Mouse (Mus musculus): Measurements from ENCODE around the gene Lck.

DNA sequence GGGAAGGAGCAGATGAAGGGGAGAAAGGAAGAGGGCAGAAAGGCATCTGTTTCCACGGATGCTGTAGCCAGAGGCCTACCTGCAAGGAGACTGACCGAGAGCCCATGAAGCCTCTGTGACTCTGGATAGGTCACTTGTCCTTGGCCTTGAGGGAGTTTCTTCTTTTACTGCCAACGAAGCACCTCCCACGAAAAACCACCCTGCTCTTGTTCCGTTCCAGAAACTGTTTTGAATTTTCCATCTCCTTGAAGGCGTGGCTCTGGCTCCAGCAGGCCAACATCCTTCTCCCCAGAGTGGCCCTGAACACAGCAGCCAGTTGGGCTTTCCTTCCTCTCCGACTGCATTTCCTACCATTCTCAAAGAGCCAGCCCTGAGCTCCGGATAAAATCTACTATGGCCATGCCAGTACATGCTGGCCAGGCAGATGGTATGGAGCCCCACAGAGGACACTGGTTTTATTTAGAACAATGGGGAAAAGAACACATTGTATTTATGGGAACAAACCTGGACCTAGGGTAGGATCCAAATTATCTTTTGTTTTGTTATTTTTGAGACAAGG, 47.9 kb upstream of the Lck start:
- TF ChIP-seq CTCF (IDR thresholded peaks at IDR 0.05; ENCODE audit: control insufficient read depth, insufficient read depth, insufficient replicate concordance, low read depth, low read length) (no peak), POLR2A (IDR thresholded peaks at IDR 0.05; ENCODE audit: control insufficient read depth, low read depth, low read length) (peak; percentile 18; the same call in 1 of the 2 replicates)

All from testis, adult 2 months (tissue).